Mouse (Mus musculus) CD8-positive naive resting alpha-beta T cell, adult 2 months (primary cell): ENCODE measurements around the gene Prmt7.

Source experiments
- DNase-seq, 2 experiments: peaks; one replicate each; pipeline ENCODE4 v3.0.0; 2022; ENCODE audit warnings: low read depth in 2 of 2, low spot score in 2 of 2

The Prmt7 gene

DNA sequence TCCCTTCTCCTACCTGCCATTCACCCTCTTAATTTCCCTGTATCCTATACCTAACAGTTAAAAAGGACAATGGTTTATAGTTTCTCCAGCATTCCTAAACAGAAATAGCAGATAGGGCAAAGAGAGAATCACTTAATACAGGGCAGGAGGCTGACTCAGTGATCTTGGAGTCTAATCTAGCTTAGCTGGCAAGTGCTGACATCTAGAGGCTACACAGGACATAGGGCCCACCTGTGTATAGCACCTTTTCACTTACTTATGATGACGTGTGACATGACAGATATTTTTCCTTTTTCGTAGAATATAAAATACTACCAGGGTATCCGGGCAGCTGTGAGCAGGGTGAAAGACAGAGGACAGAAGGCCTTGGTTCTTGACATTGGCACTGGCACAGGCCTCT lies 8.9 kb downstream of the Prmt7 start:
- DNase-seq, result no peak

DNA sequence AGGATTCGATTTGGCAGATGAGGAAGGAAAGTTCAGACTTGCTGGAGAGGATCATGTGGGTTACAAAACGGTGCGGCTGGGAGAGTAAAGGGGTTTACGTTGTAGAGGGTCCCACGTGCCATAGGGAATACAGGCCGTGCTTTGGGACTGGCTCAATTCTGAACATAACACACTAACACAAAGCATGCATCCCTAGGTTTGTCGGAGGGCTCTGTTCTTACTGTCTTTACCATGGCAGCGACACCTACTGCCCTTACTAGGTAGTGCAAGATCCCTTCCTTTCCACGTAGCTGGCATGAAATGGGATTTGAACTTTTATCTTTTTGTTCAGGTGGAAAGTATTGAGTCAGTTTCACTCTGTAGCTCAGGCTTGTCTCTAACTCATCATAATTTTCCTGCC lies 15.9 kb downstream of the Prmt7 start:
- DNase-seq, result peak; percentile 9 to 47

DNA sequence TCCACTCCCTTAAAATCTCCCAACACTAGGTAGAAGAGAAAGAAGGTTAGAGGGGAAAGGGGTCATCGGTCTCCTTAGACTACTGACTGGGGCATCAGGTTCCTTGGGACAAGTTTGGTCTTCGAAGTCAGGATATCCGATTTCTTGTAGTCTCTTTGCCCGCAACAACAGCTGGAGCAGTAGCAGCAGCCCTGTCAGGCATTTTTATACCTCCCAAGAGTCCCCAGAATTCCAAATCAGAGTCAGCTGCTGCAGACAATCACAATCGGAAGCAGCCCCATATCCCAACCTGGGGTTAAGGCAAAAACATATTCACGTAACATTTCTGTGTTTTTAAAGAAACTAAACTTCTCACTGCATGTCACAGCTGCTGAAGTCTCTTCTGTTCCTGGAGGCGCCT lies 20.8 kb downstream of the Prmt7 start:
- DNase-seq, result no peak

DNA sequence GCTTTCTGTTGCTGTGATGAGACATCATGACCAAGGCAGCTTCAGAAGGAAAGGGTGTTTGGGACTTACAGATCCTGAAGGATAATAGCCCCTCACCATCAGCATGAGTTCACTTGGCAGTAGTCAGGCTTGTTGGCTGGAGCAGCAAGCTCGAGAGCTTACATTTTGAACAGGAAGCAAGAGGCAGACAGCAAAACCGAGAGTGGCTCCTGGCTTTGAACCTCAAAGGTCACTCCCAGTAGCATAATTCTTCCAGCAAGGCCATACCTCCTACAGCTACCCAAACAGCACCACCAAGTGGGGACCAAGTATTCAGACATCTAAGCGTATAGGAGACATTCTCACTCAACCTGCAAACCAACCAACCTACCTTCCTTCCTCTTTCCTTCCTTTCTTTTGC lies 22.0 kb downstream of the Prmt7 start:
- no peak for DNase-seq

DNA sequence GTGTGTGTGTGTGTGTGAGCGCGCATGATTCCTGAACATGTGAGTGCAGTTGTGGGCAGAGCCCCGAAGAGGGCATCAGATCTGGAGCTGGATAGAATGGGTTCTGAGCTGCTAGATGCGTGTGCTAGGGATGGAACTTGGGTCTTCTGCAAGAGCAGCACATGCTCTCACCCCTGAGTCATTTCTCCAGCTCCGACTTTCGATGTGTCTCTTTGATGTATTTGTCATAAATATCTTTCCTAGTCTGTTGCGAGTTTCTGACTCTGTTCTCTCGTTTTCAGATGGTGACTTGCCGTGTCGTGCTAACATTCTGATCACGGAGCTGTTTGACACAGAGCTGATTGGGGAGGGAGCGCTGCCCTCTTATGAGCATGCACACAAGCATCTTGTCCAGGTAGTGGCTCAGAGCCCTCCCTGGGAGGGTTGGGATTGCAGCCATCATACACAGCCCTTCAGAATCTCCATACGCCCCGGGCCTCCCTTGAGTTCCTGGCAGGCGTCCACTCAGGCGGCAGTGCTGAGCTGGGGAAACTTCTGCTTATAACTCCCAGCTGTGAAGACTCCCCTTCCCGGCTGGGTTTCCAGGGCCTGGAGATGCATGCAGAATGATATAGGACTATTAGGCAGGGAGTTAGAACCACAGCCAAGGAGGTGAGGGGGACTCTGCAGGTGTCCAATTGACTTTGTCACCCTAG lies 24.0 kb downstream of the Prmt7 start:
- no peak for DNase-seq

DNA sequence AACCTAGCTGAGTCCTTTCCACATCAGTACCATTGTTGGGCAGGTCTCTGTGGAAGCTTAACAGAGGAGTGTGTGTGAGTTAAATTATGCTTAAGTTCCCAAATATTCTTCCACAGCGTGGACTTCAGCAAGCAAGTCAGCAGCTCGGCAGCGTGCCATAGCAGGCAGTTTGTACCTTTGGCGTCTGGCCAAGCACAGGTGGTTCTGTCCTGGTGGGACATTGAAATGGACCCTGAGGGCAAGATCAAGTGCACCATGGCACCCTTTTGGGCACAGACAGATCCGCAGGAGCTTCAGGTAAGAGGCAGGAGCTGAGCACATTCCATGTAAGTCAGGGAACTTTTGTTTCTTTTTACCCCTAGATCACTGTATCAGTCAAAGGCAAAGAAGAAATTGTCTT lies 26.4 kb downstream of the Prmt7 start:
- no peak for DNase-seq

DNA sequence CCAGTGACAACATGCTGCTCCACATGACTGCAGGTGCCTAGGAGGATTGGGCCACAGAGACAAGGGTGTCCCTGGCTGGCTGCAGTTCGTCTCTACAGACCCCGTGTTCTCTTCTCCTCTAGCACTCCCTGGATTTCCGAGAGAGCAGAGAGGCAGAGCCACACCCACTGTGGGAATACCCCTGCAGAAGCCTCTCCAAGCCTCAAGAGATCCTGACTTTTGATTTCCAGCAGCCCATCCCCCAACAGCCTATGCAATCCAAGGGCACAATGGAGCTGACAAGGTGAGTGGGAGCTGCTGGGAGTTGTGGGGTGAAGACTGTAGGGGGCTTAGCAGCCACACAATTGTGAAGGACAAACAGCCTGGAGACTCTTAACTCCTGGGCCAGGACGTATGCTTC lies 39.5 kb downstream of the Prmt7 start:
- DNase-seq, result no peak

DNA sequence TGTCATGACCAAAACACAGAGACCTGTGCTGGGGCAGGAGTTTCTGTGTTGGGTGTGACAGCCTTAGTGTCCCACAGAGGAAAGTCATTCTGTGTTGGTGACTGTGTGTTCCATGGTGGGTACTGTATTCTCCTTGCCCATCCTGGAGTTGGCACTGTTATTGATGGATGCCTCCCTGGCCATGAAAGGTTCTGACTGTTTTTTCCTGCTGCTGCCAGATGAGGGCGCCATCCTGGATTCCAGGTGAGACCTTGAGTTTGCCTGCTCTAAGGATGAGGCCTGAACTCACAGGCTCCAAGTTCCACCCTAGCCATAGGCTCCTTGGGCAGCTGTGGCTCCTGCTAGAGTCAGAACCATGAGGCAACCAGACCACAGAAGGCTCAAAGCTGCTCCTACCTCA lies 47.4 kb downstream of the Prmt7 start:
- DNase-seq, result no peak

DNA sequence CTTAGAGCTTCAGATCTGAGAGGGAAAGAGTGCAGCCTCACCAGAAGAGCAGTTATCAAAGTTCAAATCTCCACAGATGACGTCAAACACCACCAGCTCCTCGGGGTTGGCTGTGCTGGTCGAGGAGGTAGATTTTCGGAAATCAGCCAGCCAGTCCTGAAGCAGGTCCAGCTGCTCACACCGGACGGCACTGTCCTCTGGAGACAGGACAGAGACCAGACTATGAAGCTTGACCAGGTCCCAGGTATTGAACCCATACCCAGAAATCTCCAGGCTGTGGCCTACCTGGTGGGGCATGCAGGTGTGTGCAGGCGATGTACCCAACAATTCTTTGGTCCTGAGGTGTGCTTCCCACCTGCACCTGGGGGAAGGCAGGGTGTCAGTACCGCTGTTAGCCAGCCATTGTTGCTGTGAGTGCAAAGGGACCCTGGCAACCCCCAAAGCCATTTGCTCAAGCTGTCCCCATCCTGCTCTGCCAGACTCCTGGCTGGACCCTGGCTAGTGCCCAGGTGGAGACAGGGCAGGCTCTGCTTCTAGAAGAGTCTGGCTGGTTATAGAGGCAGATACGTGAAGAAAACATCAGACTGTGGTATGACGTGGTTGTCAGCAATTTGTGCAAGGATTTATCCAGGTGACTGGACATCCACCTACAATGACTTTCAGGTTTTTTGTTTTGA lies 49.0 kb downstream of the Prmt7 start:
- DNase-seq, result no peak

DNA sequence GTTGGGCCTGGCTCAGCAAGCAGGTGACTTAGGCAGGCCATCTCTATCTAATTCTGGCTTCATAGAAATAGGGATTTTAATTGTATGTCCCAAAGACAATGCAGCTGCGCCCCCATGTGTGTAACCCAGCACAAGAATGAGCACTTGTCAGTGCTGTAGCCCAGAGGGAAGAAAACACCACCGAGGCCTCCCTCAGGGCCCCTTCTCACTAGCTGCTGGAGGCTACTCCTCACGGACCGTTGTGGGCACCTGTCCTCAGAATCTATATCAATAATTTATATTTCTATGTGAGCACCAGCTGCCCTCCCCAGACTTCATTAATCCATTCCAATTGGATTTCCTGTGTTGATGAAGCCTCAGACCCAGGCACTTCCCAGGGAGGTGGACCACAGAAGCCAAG lies 50.2 kb downstream of the Prmt7 start:
- no peak for DNase-seq

DNA sequence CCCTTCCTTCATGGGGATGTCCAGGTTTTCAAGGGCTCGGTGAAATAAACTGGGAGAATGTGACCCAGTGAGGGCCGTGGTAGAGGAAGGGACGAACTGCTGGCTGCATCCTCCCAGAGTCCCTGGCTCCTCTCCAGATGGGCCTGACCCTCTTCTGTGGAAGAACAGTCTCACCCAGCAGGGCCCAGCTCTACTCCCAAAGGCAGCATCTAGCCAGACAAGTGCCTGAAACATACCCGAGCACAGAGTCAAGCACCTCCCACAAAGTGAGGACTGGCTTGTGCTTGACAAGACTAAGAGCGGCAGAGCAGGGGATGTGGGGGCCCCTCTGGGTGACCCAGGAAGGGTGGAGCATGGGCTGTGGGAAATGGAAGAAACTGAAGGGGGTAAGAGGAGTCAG lies 51.6 kb downstream of the Prmt7 start:
- no peak for DNase-seq

DNA sequence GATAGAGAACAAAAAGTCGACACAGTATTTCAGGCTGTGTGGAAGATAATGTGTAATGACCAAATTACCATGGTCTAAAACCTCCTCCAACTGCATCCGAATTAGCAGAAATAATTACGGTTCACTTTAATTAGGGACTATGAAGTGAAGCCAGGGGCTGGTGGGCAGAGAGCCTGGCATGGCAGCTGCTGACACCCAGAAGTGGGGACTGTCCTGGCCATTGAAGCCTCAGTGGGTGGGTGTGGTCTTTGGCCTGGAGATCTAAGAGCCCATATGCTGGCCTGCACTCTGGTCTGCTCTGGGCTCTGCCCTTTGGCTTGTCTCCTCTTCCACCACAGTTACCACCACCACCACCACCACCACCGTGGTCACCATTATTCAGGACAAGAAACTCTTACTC lies 53.2 kb downstream of the Prmt7 start:
- no peak for DNase-seq

DNA sequence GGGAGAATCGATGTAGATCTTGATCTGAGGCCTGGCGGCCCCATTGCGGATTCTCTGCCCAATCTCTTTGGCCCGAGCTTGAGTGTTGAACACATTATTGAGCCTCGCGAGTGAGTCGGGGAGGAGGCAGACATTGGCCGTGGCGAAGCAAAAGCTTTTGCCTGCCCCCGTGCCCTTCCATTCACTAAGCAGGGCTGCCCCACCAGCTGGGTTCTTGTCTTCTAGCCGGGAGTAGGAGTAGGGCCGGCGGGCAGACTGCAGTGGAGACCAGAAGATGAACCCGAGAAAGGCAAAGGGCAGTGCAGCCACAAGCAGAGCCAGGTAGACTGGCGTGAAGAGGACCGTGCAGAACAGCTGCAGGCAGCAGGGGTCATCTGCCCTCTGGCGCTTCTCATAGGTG lies 54.7 kb downstream of the Prmt7 start:
- no peak for DNase-seq

DNA sequence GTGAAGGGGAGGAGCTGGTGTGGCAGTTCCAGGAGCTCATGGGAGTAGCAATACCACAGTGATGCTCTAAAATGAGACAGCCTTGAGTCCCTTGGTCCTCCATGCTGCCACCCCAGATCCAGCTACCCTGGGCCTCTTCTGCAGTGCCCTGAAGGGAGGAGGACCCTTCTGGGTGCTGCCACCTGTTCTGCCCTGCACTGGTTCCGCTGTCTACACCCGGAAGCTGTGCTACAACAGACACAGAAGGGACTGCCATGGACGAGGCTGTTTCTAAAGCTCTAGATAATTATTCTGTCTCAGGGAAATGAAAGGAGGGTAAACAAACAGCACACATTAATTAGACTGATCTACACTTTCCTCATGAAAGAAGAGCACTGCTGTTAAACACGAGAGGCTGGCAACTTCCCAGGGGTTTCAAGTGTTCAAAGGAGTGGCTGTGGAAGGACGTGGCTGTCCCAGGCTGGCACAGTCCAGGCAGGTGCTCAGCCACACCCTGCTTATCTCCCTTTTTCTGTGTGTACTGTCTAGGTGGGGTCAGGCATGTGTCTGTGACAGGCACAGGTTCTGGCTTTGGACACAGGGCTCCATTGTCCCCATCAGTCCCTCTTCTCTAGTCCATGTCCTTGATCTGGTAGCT lies 58.1 kb downstream of the Prmt7 start:
- DNase-seq, result no peak

DNA sequence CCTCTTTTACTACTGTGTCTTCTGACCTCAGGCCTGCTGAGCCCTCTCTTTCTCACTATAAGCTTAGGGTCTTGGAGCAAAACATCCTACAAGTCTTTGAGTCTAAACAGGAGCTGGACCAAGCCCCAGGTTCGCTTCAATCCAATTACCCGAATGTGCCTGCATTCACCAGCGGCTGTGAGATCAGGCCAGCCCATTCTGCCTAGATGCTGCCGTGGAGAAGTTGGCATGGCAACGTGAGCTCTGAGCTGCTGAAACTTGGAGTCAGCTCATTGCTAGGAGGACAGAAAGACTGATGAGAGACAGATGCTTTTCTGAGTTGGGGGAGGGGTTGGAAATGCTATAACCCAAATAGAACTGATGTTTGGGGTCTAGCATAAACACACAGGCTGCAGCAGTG lies 60.1 kb downstream of the Prmt7 start:
- DNase-seq, result no peak

DNA sequence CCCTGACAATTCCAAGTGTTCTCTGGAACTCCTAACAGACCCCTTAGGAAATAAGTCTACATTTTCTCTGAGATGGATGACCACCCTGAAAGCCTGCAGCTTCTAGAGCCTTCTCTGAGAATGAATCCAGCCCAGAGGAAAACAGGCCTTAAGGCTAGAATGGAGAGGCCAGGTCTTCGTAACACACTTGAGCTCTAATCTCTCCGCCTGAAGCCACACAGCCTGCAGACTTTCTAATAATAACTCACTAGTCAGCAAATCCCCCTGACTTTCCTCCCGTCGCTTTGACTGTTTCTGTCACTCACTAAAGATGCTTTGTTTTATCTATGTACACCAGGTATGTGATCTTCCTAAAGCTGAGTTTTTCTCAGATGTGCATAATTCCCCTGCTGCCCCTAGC lies 60.6 kb downstream of the Prmt7 start:
- no peak for DNase-seq

DNA sequence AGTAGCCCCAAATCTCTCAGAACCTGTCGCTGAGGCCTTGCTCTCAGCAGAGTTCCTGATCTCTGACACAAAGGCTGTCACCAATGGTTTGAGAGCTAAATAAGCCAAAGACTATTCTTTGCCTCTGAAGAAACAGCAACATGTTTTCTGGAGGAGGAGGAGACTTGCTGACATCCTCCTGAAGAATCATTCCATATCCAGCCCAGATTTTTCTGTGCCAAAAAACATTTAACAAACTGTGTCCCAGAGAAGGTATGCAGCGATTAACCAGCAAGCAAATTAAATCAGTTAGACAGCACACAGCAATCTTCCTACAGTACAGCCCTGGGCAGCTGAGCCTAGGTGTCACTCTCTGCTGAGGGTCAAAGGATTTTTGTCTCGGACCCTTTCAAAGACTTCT lies 62.7 kb downstream of the Prmt7 start:
- DNase-seq, result no peak

DNA sequence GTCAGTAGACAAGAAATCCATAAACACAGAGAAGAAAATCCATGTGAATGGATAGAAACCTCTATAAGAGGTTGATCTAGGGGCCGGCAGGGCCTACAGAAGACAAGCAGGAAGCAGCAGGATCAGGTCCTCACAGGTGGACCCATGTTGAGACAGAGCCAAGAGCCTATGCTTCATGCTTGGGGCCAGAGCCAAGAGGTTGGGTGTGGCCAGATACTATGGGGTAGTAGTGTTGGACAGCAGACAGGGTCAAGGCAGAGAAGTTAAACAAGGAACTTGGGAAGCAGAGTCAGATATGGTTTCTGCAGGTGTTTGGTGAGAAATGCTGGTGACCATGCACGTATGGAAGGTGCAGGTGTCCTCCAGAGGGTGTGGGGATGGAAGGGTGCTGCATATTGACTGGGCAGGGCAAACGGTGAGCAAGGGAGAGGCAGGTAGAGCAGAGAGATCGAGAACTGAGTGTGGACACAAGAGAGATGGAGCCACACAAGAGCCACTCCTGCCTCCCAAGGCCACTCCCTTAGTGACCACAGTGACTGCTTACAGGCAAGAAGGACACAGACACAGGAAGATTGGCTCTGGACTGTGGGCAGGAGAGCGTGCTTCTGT lies 66.1 kb downstream of the Prmt7 start:
- no peak for DNase-seq

DNA sequence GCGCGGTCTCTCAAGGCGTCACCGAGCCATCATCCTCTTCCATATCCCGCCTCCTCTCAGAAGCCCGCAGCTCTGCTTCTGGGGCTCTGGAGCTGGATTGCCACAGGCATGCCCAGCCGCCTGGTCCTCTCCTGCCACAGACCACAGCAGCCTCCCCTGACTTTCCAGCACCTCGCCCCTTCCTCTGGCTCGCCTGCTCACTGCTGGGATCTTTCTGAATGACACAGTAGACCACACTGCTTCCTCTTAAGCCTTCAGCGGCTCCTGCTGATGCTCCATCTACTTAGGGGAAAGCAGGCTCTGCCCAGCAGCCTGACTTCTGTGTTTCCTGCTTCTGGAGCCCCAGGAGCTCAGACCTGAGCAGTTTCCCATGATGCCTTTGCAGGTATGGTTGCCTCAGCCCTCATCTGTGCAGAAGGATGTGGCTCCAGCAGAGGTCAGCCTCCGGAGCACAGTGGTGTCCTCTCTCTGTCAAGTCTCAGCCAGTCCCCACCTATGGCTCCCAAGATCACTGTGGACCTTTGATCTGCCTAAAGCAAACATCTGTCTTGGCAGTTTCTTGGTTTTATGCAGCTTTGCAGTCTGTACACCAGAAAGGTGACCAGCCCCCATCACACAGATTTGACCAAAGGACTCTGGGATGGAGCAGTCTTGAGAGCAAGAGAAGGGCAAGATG lies 67.8 kb downstream of the Prmt7 start:
- DNase-seq, result no peak

DNA sequence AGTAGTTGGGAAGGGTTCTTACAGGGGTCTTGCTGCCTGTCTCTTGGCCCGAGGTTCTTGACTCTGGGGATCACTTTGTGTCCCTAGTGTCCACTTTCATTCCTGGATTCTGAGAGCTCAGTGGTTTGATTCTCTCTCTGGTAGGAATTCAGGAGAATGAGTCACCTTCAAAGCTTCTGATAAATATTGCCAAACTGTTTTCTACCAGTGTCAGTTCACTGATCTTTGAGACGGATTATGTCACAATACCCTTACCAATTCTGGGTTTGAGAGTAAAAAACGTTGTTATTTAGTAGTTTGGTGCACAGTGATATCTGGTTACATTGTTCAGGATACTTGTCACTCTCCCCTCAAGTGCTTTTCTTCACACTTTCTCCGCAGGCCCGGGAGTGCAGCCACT lies 69.4 kb downstream of the Prmt7 start:
- DNase-seq, result no peak

DNA sequence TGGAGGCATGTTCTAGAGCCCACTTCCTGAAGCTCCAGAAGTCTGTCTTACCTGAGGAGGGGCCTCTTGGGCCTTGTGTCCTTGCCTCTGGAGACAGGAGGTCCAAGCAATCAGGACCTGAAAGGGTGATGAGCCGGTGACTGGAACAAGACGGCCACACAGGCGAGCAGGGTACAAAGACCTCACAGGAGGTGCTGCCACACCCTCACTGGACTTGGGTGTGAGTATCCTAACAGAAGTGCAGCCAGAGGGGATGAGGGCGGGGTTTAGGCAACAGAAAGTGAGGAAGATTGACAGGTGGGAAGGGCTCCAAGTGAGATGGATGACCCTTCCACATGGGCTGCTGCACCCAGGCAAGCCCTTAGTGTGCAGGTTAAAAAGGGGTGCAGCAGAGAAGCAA lies 70.1 kb downstream of the Prmt7 start:
- no peak for DNase-seq

DNA sequence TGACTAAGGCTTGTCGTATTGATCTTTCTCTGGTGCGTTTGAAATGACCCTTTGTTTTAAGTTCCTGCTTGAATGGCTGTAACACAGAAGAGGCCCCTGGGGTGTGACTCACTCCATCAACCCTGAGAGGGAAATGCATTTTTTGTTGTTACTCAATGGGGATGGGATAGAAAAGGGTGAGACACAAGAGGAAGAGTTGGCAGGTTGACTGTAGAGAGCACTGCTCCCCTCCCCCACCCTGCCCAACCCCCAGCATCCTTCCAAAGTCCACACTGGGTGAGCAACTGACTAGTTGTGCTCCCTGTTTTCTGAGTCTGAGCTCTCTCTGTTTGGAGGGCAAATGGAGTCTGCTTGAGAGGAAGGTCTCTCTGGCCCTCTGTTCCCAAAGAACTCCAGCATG lies 76.7 kb downstream of the Prmt7 start:
- no peak for DNase-seq
